Mouse (Mus musculus): ENCODE measurements around the gene Sec23a. TPM values are rescaled to one million over a fixed set of nuclear protein-coding genes. Genes with fewer than 3 reads are reported as not detected.

Gene Sec23a
- polyA plus RNA-seq, 1 experiment from 2014 or later: 62.2 TPM

DNA sequence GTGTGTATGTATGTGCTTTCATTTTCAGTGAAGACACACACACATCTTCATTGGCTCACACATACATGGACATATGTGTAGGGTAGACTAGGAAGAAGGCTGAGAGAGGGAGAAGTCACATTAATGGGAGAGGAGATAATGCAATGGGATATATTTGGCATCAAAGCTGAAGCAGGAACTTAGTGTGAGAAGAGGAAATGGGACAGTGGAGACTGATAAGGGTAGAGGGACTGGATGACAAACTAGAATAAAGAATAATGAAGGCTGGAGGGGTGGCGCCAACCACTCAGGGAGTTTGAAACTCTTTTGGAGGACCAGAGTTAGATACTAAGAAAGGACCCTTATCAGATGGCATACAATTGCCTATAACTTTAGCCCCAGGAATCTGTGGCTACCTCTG is 51.0 kb downstream of the Sec23a start:
- WGBS: 100% methylated on average over 1 of the region's 1 CpGs

DNA sequence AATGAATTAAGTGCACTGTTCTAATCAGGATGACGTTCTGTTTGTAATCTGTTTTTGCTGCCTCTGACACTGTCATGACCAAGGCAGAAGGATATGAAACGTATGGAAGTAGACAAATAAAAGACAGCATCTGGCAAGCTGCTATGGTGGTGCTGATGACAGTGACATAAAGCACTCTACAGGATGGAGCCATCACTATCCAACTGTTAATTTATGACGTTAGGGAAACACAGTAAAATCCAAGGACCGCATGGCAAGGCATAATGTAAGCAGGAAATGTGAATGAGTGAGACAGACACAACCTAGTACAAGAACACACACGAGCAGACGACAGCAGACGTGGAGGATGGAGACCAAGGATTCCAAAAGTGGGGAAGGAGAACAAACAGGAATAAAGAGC is 55.2 kb downstream of the Sec23a start:
- Histone ChIP-seq H3K4me1 (peaks cover 9% of the 10 kb centered on the region; the same call in 1 of the 2 replicates), H3K27ac (replicated peaks) (no peak overlapping the region), H3K4me3 (no peak overlapping the region), H3K36me3 (0 out of 2 replicates have a peak, but pooled peaks cover 6% of the 10 kb centered on the region), H3K27me3 (ENCODE audit: low read depth, poor library complexity, severe bottlenecking) (no peaks in the 10 kb centered on the region), H3K9me3 (replicated peaks) (no peaks in the 10 kb centered on the region)
- WGBS: 88% methylated on average over 7 of the region's 7 CpGs
- DNase-seq (ENCODE audit: low spot score): no peak

More for the DNA sequence above, 51.0 kb downstream of the Sec23a start:
- no peaks in the 10 kb centered on the region for H3K27me3 ChIP-seq (ENCODE audit: low read depth, poor library complexity, severe bottlenecking)
- peaks cover 31% of the 10 kb centered on the region for H3K36me3 ChIP-seq
- H3K4me1 ChIP-seq: peaks cover 4% of the 10 kb centered on the region; the same call in 1 of the 2 replicates
- DNase-seq (ENCODE audit: low spot score): no peak
- no peaks in the 10 kb centered on the region for H3K9me3 ChIP-seq (replicated peaks)
- H3K27ac ChIP-seq (replicated peaks): no peak overlapping the region
- H3K4me3 ChIP-seq: no peak overlapping the region

DNA sequence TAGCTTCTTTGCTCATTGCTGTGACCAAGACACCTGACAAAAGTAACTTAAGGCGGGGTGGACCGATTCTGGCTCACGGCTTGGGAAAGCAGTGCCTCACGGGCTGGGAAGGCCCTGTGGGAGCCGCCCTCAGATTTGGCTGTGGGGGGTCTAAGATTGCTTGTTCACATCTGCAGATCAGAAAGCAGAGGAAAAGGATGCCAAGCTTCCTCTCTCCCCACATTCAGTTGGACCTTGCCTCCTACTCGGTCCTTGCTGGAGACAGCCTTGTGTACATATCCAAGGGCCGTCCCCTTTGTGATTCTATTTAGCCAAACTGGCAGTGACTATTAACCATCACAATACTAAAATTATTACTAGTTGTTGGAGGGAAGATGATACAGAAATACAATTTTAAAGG is 55.7 kb downstream of the Sec23a start:
- Histone ChIP-seq H3K27ac (replicated peaks) (no peak overlapping the region; the same call in 1 of the 2 replicates), H3K4me3 (no peak overlapping the region), H3K27me3 (ENCODE audit: low read depth, poor library complexity, severe bottlenecking) (no peaks in the 10 kb centered on the region), H3K4me1 (peaks cover 9% of the 10 kb centered on the region; the same call in 1 of the 2 replicates), H3K9me3 (replicated peaks) (no peaks in the 10 kb centered on the region), H3K36me3 (0 out of 2 replicates have a peak, but pooled peaks cover 6% of the 10 kb centered on the region)
- DNase-seq (ENCODE audit: low spot score): no peak
- WGBS: 73% methylated on average over 7 of the region's 7 CpGs

DNA sequence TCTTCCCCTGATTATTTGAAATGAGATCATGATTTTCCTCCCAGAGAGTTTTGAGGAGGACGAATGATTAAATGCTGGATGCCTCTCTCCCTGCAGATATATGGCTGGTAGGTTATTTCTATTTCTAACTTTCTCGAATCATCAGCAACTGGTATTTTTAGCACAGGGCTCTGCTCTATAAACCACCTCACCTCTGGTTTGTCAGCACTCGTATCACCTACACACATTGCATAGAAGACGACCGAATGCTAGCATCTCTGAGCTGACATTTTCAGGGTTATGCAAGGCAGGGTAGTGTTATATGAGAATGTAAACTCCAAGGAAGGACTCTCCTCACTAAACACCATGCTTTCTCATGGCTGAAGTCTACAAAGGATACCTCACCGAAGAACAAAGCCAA is 63.9 kb downstream of the Sec23a start:
- no peak for DNase-seq (ENCODE audit: low spot score)
- Histone ChIP-seq H3K27me3 (ENCODE audit: low read depth, poor library complexity, severe bottlenecking) (no peaks in the 10 kb centered on the region), H3K4me3 (no peak overlapping the region), H3K36me3 (no peaks in the 10 kb centered on the region), H3K4me1 (no peaks in the 10 kb centered on the region), H3K27ac (replicated peaks) (no peak overlapping the region), H3K9me3 (replicated peaks) (no peaks in the 10 kb centered on the region)
- WGBS: 89% methylated on average over 6 of the region's 6 CpGs

DNA sequence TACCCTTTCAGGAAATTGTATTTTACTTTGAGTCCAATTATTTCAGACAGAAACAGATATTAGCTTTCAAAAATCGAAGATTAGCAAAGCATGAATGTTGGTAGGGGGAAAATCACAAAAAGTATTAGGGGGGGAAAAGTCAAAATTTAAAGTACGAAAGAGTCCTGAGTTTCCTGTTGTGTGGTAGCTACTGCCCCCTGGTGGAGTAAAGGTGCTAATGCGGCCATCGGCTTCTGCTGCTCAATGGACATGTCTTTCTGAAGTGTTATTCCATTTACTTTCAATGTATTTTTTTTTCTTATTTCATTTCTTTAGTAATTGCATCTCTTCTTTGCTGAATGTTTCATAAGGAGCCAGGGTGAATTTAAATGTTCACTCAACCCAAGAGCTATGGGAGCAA is 64.6 kb downstream of the Sec23a start:
- Histone ChIP-seq H3K4me1 (no peaks in the 10 kb centered on the region), H3K27ac (replicated peaks) (no peak overlapping the region), H3K9me3 (replicated peaks) (no peaks in the 10 kb centered on the region), H3K27me3 (ENCODE audit: low read depth, poor library complexity, severe bottlenecking) (no peaks in the 10 kb centered on the region), H3K36me3 (no peaks in the 10 kb centered on the region), H3K4me3 (no peak overlapping the region)
- DNase-seq (ENCODE audit: low spot score): peak; percentile 45
- 31% methylated on average over 4 of the region's 4 CpGs for WGBS

DNA sequence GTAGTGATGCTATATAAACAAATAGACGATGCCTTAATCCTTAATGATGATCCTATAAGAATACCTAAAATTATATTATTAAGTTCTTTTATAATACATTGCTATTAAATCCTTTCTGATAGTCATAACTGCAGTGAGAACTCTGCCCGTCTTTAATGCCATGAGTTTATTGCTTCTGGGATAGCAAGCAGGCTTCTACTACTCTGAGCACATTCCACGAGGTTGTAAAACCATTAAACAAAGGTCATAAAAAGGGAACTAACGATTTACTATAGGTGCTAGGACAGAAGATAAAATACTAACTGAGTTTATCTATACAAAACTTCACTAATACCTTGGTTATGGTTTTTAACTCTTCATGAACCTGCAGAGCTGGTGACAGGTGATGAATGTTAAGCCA is 69.3 kb downstream of the Sec23a start:
- 90% methylated on average over 4 of the region's 4 CpGs for WGBS
- no peaks in the 10 kb centered on the region for H3K4me1 ChIP-seq
- no peaks in the 10 kb centered on the region for H3K36me3 ChIP-seq
- no peak overlapping the region for H3K27ac ChIP-seq (replicated peaks)
- no peaks in the 10 kb centered on the region for H3K27me3 ChIP-seq (ENCODE audit: low read depth, poor library complexity, severe bottlenecking)
- H3K9me3 ChIP-seq (replicated peaks): 0 out of 2 replicates have a peak, but pooled peaks cover 4% of the 10 kb centered on the region
- no peak overlapping the region for H3K4me3 ChIP-seq
- no peak for DNase-seq (ENCODE audit: low spot score)

DNA sequence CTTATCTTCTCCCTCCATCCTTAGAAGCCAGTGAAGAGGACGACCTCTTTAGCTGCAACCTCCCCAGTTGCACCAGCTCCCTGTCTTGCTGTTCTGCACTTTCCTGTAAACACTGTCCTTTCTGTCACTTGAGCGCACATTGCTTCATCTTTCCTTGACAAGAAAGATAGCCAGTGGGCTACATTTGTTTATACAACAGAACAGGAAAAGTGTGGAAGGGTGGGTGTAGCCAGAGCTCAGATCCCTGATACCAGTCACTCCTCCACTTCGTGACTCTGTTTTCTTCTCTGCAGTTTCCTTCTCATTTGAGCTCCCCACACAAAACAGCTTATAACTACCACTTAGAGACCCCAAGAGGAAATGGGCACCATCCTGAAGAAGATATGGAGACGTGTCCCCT is 77.2 kb downstream of the Sec23a start:
- Histone ChIP-seq H3K4me3 (no peak overlapping the region), H3K27me3 (ENCODE audit: low read depth, poor library complexity, severe bottlenecking) (no peaks in the 10 kb centered on the region), H3K27ac (replicated peaks) (no peak overlapping the region), H3K36me3 (no peaks in the 10 kb centered on the region), H3K9me3 (replicated peaks) (0 out of 2 replicates have a peak, but pooled peaks cover under 1% of the 10 kb centered on the region), H3K4me1 (no peaks in the 10 kb centered on the region)
- no peak for DNase-seq (ENCODE audit: low spot score)
- WGBS: 75% methylated on average over 4 of the region's 4 CpGs

DNA sequence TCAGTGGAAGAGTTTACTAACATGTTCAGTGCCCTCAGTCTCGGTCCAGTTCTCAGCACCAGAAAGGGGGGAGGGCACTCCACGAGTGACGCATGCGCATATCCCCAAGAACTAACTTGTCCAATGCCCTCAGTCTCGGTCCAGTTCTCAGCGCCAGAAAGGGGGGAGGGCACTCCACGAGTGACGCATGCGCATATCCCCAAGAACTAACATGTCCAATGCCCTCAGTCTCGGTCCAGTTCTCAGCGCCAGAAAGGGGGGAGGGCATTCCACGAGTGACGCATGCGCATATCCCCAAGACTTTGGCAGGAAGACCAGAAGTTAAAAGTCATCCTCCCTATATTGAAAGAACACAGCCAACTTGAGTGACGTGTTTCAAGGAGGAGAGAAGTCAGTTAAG is 86.8 kb downstream of the Sec23a start:
- H3K9me3 ChIP-seq (replicated peaks): no peaks in the 10 kb centered on the region
- H3K4me1 ChIP-seq: no peaks in the 10 kb centered on the region
- H3K27me3 ChIP-seq (ENCODE audit: low read depth, poor library complexity, severe bottlenecking): no peaks in the 10 kb centered on the region
- no peak overlapping the region for H3K27ac ChIP-seq (replicated peaks)
- H3K36me3 ChIP-seq: no peaks in the 10 kb centered on the region
- no peak for DNase-seq (ENCODE audit: low spot score)
- no peak overlapping the region for H3K4me3 ChIP-seq
- 91% methylated on average over 15 of the region's 15 CpGs for WGBS

DNA sequence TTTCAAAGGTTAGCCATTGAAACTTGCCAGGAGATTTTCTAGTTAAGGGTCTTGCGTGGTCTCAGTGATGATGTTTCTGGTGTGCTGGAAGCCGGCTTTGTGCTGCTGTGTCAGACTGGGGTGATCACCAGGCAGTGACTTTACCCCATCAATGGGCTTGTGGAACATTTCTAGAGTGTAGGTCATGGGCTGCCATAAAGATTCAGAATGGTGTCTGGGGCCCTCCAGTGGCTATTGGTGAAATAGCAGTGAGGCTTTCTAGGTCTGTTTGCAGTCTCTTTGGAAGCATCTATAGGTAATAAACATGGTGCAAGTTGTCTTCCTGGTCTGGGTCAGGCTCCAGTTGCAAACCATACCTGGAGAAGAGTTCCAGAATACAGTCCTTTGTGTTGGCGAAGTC is 87.8 kb downstream of the Sec23a start:
- Histone ChIP-seq H3K9me3 (replicated peaks) (no peaks in the 10 kb centered on the region), H3K27ac (replicated peaks) (no peak overlapping the region), H3K36me3 (no peaks in the 10 kb centered on the region), H3K4me3 (no peak overlapping the region), H3K27me3 (ENCODE audit: low read depth, poor library complexity, severe bottlenecking) (no peaks in the 10 kb centered on the region), H3K4me1 (no peaks in the 10 kb centered on the region)
- 72% methylated on average over 3 of the region's 3 CpGs for WGBS
- peak; percentile 31 for DNase-seq (ENCODE audit: low spot score)

DNA sequence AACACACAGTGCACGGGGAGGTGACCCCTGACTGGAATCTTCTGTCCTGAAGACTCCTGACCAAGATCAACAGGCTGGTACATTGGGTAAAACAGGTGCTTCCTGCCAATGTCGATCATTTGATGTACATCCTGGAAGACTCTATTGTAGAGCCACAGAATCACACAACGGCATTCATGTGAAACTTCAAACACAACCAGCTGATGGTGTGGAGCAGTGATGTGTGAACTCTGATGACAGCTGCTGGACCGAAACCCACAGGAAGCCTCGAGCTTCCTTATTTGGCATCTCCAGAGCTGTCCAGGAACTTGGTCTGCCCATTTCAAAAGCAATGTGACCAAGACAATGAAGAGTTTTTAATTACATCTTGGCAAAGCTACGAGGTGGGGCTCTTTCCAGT is 91.0 kb downstream of the Sec23a start:
- Histone ChIP-seq H3K27ac (replicated peaks) (no peak overlapping the region), H3K4me1 (no peaks in the 10 kb centered on the region), H3K27me3 (ENCODE audit: low read depth, poor library complexity, severe bottlenecking) (no peaks in the 10 kb centered on the region), H3K9me3 (replicated peaks) (no peaks in the 10 kb centered on the region), H3K4me3 (no peak overlapping the region), H3K36me3 (no peaks in the 10 kb centered on the region)
- DNase-seq (ENCODE audit: low spot score): no peak
- WGBS: 84% methylated on average over 6 of the region's 6 CpGs

DNA sequence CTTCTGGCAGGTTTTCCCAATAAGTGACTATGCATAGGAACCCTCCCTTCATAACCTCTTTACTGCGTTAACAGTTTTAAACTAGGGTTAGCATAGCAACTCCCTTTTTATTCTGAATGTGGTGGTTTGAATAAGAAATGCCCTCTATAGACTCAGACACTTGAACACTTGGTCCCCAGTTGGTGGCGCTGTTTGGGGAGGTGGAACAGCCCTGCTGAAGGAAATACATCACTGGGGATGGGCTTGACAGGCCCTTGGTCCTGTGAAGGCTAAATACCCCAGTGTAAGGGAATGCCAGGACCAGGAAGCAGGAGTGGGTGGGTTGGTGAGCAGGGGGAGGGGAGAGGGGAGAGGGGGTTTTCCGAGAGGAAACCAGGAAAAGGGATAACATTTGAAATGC is 92.3 kb downstream of the Sec23a start:
- Histone ChIP-seq H3K9me3 (replicated peaks) (no peaks in the 10 kb centered on the region), H3K27ac (replicated peaks) (no peak overlapping the region), H3K4me3 (no peak overlapping the region), H3K27me3 (ENCODE audit: low read depth, poor library complexity, severe bottlenecking) (no peaks in the 10 kb centered on the region), H3K36me3 (no peaks in the 10 kb centered on the region), H3K4me1 (no peaks in the 10 kb centered on the region)
- DNase-seq (ENCODE audit: low spot score): no peak
- WGBS: 66% methylated on average over 3 of the region's 3 CpGs

DNA sequence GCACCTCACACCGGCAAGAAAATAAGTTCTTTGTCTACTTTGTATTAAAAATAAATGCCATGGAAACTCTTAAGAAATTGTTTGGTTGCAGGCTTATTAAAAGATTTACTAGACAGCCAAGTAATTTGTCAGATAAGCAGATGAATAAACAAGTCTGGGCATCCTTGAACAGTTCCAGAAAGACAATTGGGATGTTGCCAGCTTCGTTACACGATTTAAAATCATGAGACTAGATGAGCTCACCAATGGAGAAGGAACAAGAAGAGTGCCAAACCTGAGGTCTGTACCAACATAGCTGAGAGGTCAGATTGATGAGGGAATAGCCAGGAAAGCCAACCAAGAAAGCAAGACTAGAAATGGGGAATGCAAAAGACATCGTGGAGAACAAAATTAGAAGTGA is 102.0 kb downstream of the Sec23a start:
- Histone ChIP-seq H3K27ac (replicated peaks) (no peak overlapping the region), H3K4me1 (no peaks in the 10 kb centered on the region), H3K9me3 (replicated peaks) (no peaks in the 10 kb centered on the region), H3K27me3 (ENCODE audit: low read depth, poor library complexity, severe bottlenecking) (no peaks in the 10 kb centered on the region), H3K4me3 (no peak overlapping the region), H3K36me3 (no peaks in the 10 kb centered on the region)
- WGBS: 93% methylated on average over 4 of the region's 4 CpGs
- DNase-seq (ENCODE audit: low spot score): no peak
